Mouse (Mus musculus) layer of hippocampus, adult 2 months (tissue): ENCODE results near the gene Yjefn3. TPM values are rescaled to one million over a fixed set of nuclear protein-coding genes. Genes with fewer than 3 reads are reported as not detected.

Source experiments
- DNase-seq, 2 experiments: peaks; one replicate each; pipeline ENCODE4 v3.0.0; 2022; ENCODE audit warnings: low spot score in 2 of 2
- H3K27ac ChIP-seq: fragments of 200-600 bp; 2 replicates; pipeline ENCODE4 v1.8.1; 2022
- H3K4me3 ChIP-seq: fragments of 200-600 bp; 2 replicates; pipeline ENCODE4 v1.8.1; 2022; ENCODE audit warnings: mild to moderate bottlenecking
- CTCF ChIP-seq: fragments of 200-600 bp; conservative IDR thresholded peaks from 2 replicates; pipeline ENCODE4 v1.8.1; 2022; ENCODE audit warnings: antibody characterized with exemption, mild to moderate bottlenecking, moderate library complexity
- total RNA-seq, 2 experiments: library from RNA; stranded (reverse); gene quantifications; 2 replicates each; pipeline ENCODE4 v1.2.3; 2021

The Yjefn3 gene
- total RNA-seq, 2 experiments from 2014 or later = 29.3 to 32.5 TPM

- no peak for TF ChIP-seq CTCF
- H3K4me3 ChIP-seq = no peak overlapping the region
These were observed 21.5 kb upstream of the Yjefn3 start for GRCm38 (mm10) chr8:69923986-69924385.

GRCm38 (mm10) chr8:69921141-69921540, 18.6 kb upstream of the Yjefn3 start:
- no peak overlapping the region for H3K4me3 ChIP-seq
- DNase-seq = no peak
- H3K27ac ChIP-seq = peak overlapping the region; percentile 72; the same call in 1 of the 2 replicates
- no peak for TF ChIP-seq CTCF

More at GRCm38 (mm10) chr8:69923986-69924385, 21.5 kb upstream of the Yjefn3 start:
- no peak overlapping the region for H3K27ac ChIP-seq
- DNase-seq = no peak

GRCm38 (mm10) chr8:69919876-69920662, 17.6 kb upstream of the Yjefn3 start:
- TF ChIP-seq CTCF = no peak
- peak overlapping the region; percentile 72 for H3K27ac ChIP-seq
- H3K4me3 ChIP-seq = no peak overlapping the region
- peak in 1 of 2 experiments; percentile 41 for DNase-seq

GRCm38 (mm10) chr8:69919010-69919409, 16.5 kb upstream of the Yjefn3 start:
- peak; percentile 95 for TF ChIP-seq CTCF
- Histone ChIP-seq H3K4me3 (no peak overlapping the region), H3K27ac (0 out of 2 replicates have a peak overlapping the region, but pooled peaks have one; percentile 12)
- DNase-seq = peak; percentile 79 to 87

- Histone ChIP-seq H3K4me3 (no peak overlapping the region), H3K27ac (no peak overlapping the region)
- TF ChIP-seq CTCF = no peak
- DNase-seq = no peak
These were observed 16.0 kb upstream of the Yjefn3 start for GRCm38 (mm10) chr8:69918506-69918905.

- peak in 1 of 2 experiments; percentile 40 for DNase-seq
- peak overlapping the region; percentile 51; the same call in 1 of the 2 replicates for H3K27ac ChIP-seq
- peak; percentile 75 for TF ChIP-seq CTCF
- H3K4me3 ChIP-seq = no peak overlapping the region
These were observed 13.2 kb upstream of the Yjefn3 start for GRCm38 (mm10) chr8:69915748-69916147.

GRCm38 (mm10) chr8:69914526-69914925, 12.0 kb upstream of the Yjefn3 start:
- no peak for TF ChIP-seq CTCF
- no peak for DNase-seq
- H3K27ac ChIP-seq = no peak overlapping the region
- no peak overlapping the region for H3K4me3 ChIP-seq

- no peak for DNase-seq
- 0 out of 2 replicates have a peak overlapping the region, but pooled peaks have one; percentile 12 for H3K27ac ChIP-seq
- H3K4me3 ChIP-seq = no peak overlapping the region
- TF ChIP-seq CTCF = peak; percentile 47
These were observed 10.1 kb upstream of the Yjefn3 start for GRCm38 (mm10) chr8:69912478-69913074.

- no peak overlapping the region for H3K27ac ChIP-seq
- TF ChIP-seq CTCF = no peak
- DNase-seq = no peak
- no peak overlapping the region for H3K4me3 ChIP-seq
These were observed 9.4 kb upstream of the Yjefn3 start for GRCm38 (mm10) chr8:69911917-69912316.

GRCm38 (mm10) chr8:69907106-69907505, 4.6 kb upstream of the Yjefn3 start:
- no peak overlapping the region for H3K4me3 ChIP-seq
- DNase-seq = no peak
- TF ChIP-seq CTCF = no peak

GRCm38 (mm10) chr8:69906260-69906659, 3.7 kb upstream of the Yjefn3 start:
- DNase-seq = no peak
- Histone ChIP-seq H3K4me3 (no peak overlapping the region), H3K27ac (no peak overlapping the region)
- no peak for TF ChIP-seq CTCF

More at GRCm38 (mm10) chr8:69907106-69907505, 4.6 kb upstream of the Yjefn3 start:
- H3K27ac ChIP-seq = no peak overlapping the region

- TF ChIP-seq CTCF = no peak
- H3K27ac ChIP-seq = peak overlapping the region; percentile 89
- no peak overlapping the region for H3K4me3 ChIP-seq
- DNase-seq = no peak
These were observed 1.6 kb upstream of the Yjefn3 start for GRCm38 (mm10) chr8:69904096-69904495.

- H3K4me3 ChIP-seq = peak overlapping the region; percentile 95
- TF ChIP-seq CTCF = no peak
- peak; percentile 99 to 100 for DNase-seq
- H3K27ac ChIP-seq = peak overlapping the region; percentile 98
These were observed 591 bp upstream of the Yjefn3 start for GRCm38 (mm10) chr8:69903063-69903542.
